Mouse (Mus musculus) testis, adult 2 months (tissue): Measurements from ENCODE around the gene Rnf185. TPM values are rescaled to one million over a fixed set of nuclear protein-coding genes. Genes with fewer than 3 reads are reported as not detected.

Experiments used
- H3K27ac ChIP-seq: fragments of 200-500 bp; 2 replicates; pipeline ENCODE4 v1.5.1; 2012; ENCODE audit warnings: low read depth, low read length; ENCODE audit not compliant: control insufficient read depth, insufficient read depth
- H3K27me3 ChIP-seq: fragments of 200-500 bp; 2 replicates; pipeline ENCODE4 v1.6.1; 2012; ENCODE audit warnings: mild to moderate bottlenecking, low read length, moderate library complexity; ENCODE audit not compliant: control insufficient read depth, insufficient read depth
- H3K36me3 ChIP-seq: fragments of 200-500 bp; 2 replicates; pipeline ENCODE4 v1.6.1; 2012; ENCODE audit warnings: mild to moderate bottlenecking, low read length; ENCODE audit not compliant: control insufficient read depth, insufficient read depth
- H3K4me1 ChIP-seq: fragments of 200-500 bp; 2 replicates; pipeline ENCODE4 v1.6.1; 2012; ENCODE audit warnings: low read length; ENCODE audit not compliant: control insufficient read depth, insufficient read depth
- H3K4me3 ChIP-seq: fragments of 200-500 bp; 2 replicates; pipeline ENCODE4 v1.5.1; 2012; ENCODE audit warnings: low read depth, mild to moderate bottlenecking, low read length, moderate library complexity, mixed read lengths; ENCODE audit not compliant: control insufficient read depth
- CTCF ChIP-seq: fragments of 200-500 bp; IDR thresholded peaks from 2 replicates; pipeline ENCODE4 v1.5.1; 2012; ENCODE audit warnings: low read depth, mild to moderate bottlenecking, inconsistent platforms, low read length, moderate library complexity; ENCODE audit not compliant: control insufficient read depth, insufficient read depth, insufficient replicate concordance
- POLR2A ChIP-seq: fragments of 200-500 bp; IDR thresholded peaks from 2 replicates; pipeline ENCODE4 v1.6.1; 2012; ENCODE audit warnings: low read depth, mild to moderate bottlenecking, inconsistent platforms, low read length, moderate library complexity; ENCODE audit not compliant: control insufficient read depth
- polyA plus RNA-seq: library from polyadenylated mRNA; depleted of rRNA; stranded (reverse); fragments of >200 nt; gene quantifications from 2 replicates; pipeline ENCODE4 v1.2.3, GENCODE M21; 2012

Gene Rnf185
- polyA plus RNA-seq, 1 experiment, result 46.2 TPM

- Histone ChIP-seq H3K36me3 (no peaks in the 10 kb centered on the region), H3K27ac (no peak within 1 kb of the TSS), H3K27me3 (no peaks in the 10 kb centered on the region), H3K4me1 (peaks cover 4% of the 10 kb centered on the region; the same call in 1 of the 2 replicates), H3K4me3 (no peak within 1 kb of the TSS)
- TF ChIP-seq POLR2A (no peak), CTCF (no peak)
Observed at GRCm38 (mm10) chr11:3487952-3488570, 35.9 kb upstream of the Rnf185 start, which contains the start of gene Pla2g3. Gene Pla2g3 (plus strand): TSS chr11:3488284.

- TF ChIP-seq POLR2A (no peak), CTCF (no peak)
- Histone ChIP-seq H3K4me1 (peaks cover 4% of the 10 kb centered on the region; the same call in 1 of the 2 replicates), H3K4me3 (no peak overlapping the region), H3K27me3 (no peaks in the 10 kb centered on the region), H3K36me3 (no peaks in the 10 kb centered on the region), H3K27ac (no peak overlapping the region)
Observed at GRCm38 (mm10) chr11:3486349-3486748, 34.2 kb upstream of the Rnf185 start.

DNA sequence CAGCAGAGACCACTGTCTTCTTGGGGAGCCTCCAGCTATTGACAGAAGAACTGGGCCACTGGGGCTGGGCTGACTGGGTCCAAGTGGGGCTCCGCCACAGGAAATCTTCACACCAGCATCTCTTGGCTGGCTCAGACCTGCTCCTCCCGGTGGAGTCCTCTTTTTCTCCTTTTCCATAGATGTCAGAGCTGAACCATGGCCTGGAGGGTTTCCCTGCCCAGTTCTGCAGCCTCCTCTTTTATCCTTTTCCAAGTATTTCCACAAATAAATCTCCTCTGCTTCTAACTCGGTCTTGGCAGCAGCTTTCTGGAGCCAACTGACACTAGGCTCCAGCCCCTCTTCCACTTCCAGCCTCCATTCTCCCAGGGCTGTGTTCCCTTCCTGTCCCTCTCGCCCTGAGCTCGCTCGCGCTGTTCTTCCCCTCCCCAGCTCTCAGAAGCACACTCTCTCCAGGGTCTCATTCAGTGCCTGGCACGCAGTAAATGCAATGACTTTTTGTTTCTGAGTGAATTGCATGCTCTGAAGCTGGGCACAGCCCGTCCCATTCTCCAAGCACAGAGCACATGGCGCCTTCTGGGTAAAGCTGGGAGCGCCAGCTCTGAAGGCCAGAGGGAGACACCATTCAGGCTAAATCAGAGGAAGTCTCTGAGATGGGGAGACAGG is 31.9 kb upstream of the Rnf185 start:
- TF ChIP-seq POLR2A (no peak), CTCF (no peak)
- H3K27me3 ChIP-seq, result no peaks in the 10 kb centered on the region
- H3K36me3 ChIP-seq, result no peaks in the 10 kb centered on the region
- H3K27ac ChIP-seq, result no peak overlapping the region
- H3K4me1 ChIP-seq, result no peaks in the 10 kb centered on the region; the same call in 1 of the 2 replicates
- no peak overlapping the region for H3K4me3 ChIP-seq

DNA sequence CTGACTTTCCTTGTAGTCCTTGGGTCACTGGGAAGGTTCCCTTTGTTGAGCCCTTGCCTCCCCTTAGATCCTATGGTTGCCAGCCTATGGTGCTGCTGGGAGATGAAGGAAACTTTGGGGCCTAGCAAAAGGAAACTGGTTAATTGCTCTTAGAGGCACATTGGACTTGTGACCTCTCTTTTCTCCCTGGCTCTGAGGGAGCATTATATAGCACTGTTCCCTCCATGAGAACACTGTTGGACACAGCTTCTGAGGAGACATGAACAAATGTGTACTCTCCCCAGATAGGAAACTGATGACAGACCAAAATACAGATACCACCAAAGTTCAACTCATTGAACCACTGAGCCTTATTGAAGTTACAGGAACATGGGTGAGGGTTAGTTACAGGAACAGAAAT is 23.3 kb upstream of the Rnf185 start:
- Histone ChIP-seq H3K4me1 (peaks cover 5% of the 10 kb centered on the region; the same call in 1 of the 2 replicates), H3K36me3 (no peaks in the 10 kb centered on the region), H3K4me3 (no peak overlapping the region), H3K27me3 (no peaks in the 10 kb centered on the region), H3K27ac (no peak overlapping the region)
- no peak for TF ChIP-seq CTCF
- TF ChIP-seq POLR2A, result no peak

- no peaks in the 10 kb centered on the region for H3K27me3 ChIP-seq
- H3K36me3 ChIP-seq, result no peaks in the 10 kb centered on the region
- peaks cover 5% of the 10 kb centered on the region; the same call in 1 of the 2 replicates for H3K4me1 ChIP-seq
- no peak overlapping the region for H3K27ac ChIP-seq
- TF ChIP-seq CTCF (peak; percentile 32; the same call in 1 of the 2 replicates), POLR2A (no peak)
- H3K4me3 ChIP-seq, result no peak overlapping the region
Observed at GRCm38 (mm10) chr11:3474480-3475115, 22.4 kb upstream of the Rnf185 start.

GRCm38 (mm10) chr11:3472484-3472883 is 20.3 kb upstream of the Rnf185 start:
- H3K36me3 ChIP-seq, result no peaks in the 10 kb centered on the region
- H3K27ac ChIP-seq, result no peak overlapping the region
- peak; percentile 73; the same call in 1 of the 2 replicates for TF ChIP-seq CTCF
- TF ChIP-seq POLR2A, result no peak
- no peaks in the 10 kb centered on the region for H3K27me3 ChIP-seq
- H3K4me1 ChIP-seq, result peaks cover 5% of the 10 kb centered on the region; the same call in 1 of the 2 replicates
- H3K4me3 ChIP-seq, result no peak overlapping the region

DNA sequence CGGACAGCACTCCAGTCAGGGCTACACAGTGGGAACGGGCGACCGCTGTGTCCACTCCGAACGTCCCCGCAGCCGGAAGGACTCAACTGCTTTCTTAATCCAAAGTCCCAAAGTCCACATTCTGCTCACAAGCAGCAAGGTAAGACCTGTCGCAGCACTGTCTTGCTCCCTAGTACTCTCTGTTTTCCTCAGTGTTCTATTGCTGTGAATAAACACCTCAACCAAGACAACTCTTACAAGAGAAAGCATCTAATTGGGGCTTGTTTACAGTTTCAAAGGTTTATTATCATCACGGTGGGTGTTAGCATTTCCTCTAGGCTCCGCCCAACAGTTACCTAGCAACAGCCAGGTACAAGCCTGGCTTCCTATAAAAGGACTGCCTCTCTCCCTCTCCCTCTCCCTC is 19.3 kb upstream of the Rnf185 start:
- Histone ChIP-seq H3K36me3 (no peaks in the 10 kb centered on the region), H3K4me3 (no peak overlapping the region), H3K4me1 (peaks cover 5% of the 10 kb centered on the region; the same call in 1 of the 2 replicates), H3K27me3 (no peaks in the 10 kb centered on the region), H3K27ac (no peak overlapping the region)
- TF ChIP-seq POLR2A (no peak), CTCF (no peak)
